Comparison of ENCODE assay signal across 8 mouse cellular contexts in the genomic region with DNA sequence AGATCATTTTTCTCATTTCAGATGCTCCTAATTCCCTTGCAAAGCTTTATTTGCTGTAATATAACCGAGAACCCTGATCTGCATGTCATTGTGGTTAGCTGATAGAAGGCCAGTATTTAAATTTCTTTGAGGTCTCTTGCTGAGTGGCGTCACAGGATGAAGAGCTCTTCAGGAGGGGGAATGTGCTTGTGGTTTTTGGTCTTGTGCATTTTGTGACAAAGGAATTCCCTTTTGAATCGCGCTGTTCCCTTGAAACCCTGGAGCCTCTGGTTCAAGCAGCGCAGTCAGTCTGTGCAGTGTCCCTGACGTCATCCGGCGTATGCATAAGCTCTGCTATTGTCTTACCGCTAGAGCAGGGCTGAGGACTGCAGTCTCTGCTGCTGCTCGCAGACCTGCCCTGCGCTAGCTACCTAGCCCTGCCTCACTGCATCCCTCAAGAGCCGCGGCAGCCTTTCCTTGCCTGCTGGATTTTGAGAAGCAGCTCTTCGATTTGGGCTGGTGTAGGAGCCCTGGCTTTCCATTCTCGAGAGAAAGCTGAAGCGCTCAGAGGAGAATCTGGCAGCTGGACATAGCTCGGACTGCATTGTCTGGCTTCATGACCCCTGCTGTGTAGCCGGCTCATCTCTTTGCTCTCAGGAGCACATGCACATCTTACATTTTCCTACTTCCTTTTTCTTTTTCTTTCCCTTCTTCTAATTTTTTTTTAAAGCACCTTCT. TPM values are rescaled to one million over a fixed set of nuclear protein-coding genes. Genes with fewer than 3 reads are reported as not detected.
DNase-seq lines count a peak whose midpoint lies in the region; ATAC-seq and TF ChIP-seq lines count a peak whose summit lies in the region.

No protein-coding gene starts in this region.

- no peak for TF ChIP-seq CTCF in E14TG2a.4 (conservative IDR thresholded peaks at IDR 0.05; ENCODE audit: low read length)
- peak; percentile 45 for TF ChIP-seq CTCF in layer of hippocampus, adult 2 months (conservative IDR thresholded peaks at IDR 0.05)
- TF ChIP-seq CTCF in testis, adult 2 months (IDR thresholded peaks at IDR 0.05; ENCODE audit: control insufficient read depth, insufficient read depth, insufficient replicate concordance, low read depth, low read length) = 0 out of 2 replicates have a peak, but pooled peaks have one; percentile 5

- H3K4me1 ChIP-seq in E14TG2a.4 (replicated peaks; ENCODE audit: low read depth, low read length) = peaks cover 8% of the 10 kb centered on the region; the same call in 1 of the 2 replicates
- peaks cover 73% of the 10 kb centered on the region for H3K4me1 ChIP-seq in erythroblast, embryonic 14.5 days (ENCODE audit: control insufficient read depth)
- H3K4me1 ChIP-seq in neural tube, embryonic 14.5 days (ENCODE audit: control insufficient read depth, insufficient read depth, low read length) = peaks cover 10% of the 10 kb centered on the region; the same call in 1 of the 2 replicates
- no peaks in the 10 kb centered on the region for H3K4me1 ChIP-seq in testis, adult 2 months (ENCODE audit: control insufficient read depth, insufficient read depth, low read length)

- peak overlapping the region; percentile 63 for H3K4me3 ChIP-seq in E14TG2a.4 (replicated peaks; ENCODE audit: low read length)
- H3K4me3 ChIP-seq in erythroblast, embryonic 14.5 days (replicated peaks) = peak overlapping the region; percentile 66
- H3K4me3 ChIP-seq in layer of hippocampus, adult 2 months = peak overlapping the region; percentile 72
- H3K4me3 ChIP-seq in neural tube, embryonic 14.5 days (ENCODE audit: low read depth, low read length) = peak overlapping the region; percentile 55
- no peak overlapping the region; the same call in 1 of the 2 replicates for H3K4me3 ChIP-seq in testis, adult 2 months (ENCODE audit: control insufficient read depth, low read depth, low read length)

- WGBS in neural tube, embryonic 14.5 days = 1% methylated on average over 18 of the region's 18 CpGs

- no peaks in the 10 kb centered on the region; the same call in 1 of the 2 replicates for H3K27me3 ChIP-seq in E14TG2a.4 (ENCODE audit: insufficient read depth, low read length)
- no peaks in the 10 kb centered on the region for H3K27me3 ChIP-seq in erythroblast, embryonic 14.5 days (ENCODE audit: control insufficient read depth)
- H3K27me3 ChIP-seq in neural tube, embryonic 14.5 days (ENCODE audit: control insufficient read depth, insufficient read depth, low read length) = no peaks in the 10 kb centered on the region
- H3K27me3 ChIP-seq in testis, adult 2 months (ENCODE audit: control insufficient read depth, insufficient read depth, low read length) = no peaks in the 10 kb centered on the region

- H3K36me3 ChIP-seq in E14TG2a.4 (ENCODE audit: insufficient read depth, low read length) = no peaks in the 10 kb centered on the region
- H3K36me3 ChIP-seq in erythroblast, embryonic 14.5 days (ENCODE audit: control insufficient read depth) = peaks cover 22% of the 10 kb centered on the region
- H3K36me3 ChIP-seq in neural tube, embryonic 14.5 days (ENCODE audit: control insufficient read depth, insufficient read depth, low read length) = no peaks in the 10 kb centered on the region
- H3K36me3 ChIP-seq in testis, adult 2 months (ENCODE audit: control insufficient read depth, insufficient read depth, low read length) = no peaks in the 10 kb centered on the region

- intact Hi-C loops in heart, postnatal 14 days (cut with DNase I) = no loop called here

- peak; percentile 99 for ATAC-seq in neural tube, embryonic 14.5 days (ENCODE audit: low read depth)

- H3K9ac ChIP-seq in neural tube, embryonic 14.5 days (replicated peaks; ENCODE audit: low read depth, low read length) = peak overlapping the region; percentile 92

- no peaks in the 10 kb centered on the region for H3K9me3 ChIP-seq in E14TG2a.4 (ENCODE audit: low read length)
- no peaks in the 10 kb centered on the region for H3K9me3 ChIP-seq in erythroblast, embryonic 14.5 days (ENCODE audit: control insufficient read depth, low read length)
- H3K9me3 ChIP-seq in neural tube, embryonic 14.5 days (ENCODE audit: control insufficient read depth, low read length) = no peaks in the 10 kb centered on the region

- peak overlapping the region; percentile 66 for H3K4me2 ChIP-seq in neural tube, embryonic 14.5 days (ENCODE audit: low read depth, low read length)

- DNase-seq in brain, adult 2 months (ENCODE audit: low read depth, low spot score) = peak; percentile 99
- peak; percentile 49 to 69 for DNase-seq in heart, postnatal 14 days
- DNase-seq in layer of hippocampus, adult 2 months (ENCODE audit: low spot score in 2 of 2) = peak; percentile 75 to 83
- DNase-seq in lung, adult 18-20 months = peak; percentile 64 to 76

- H3K27ac ChIP-seq in layer of hippocampus, adult 2 months = peak overlapping the region; percentile 96
- peak overlapping the region; percentile 99 for H3K27ac ChIP-seq in neural tube, embryonic 14.5 days (ENCODE audit: low read depth, low read length)
- no peak overlapping the region for H3K27ac ChIP-seq in testis, adult 2 months (ENCODE audit: control insufficient read depth, insufficient read depth, low read depth, low read length)

- 0 out of 2 replicates have a peak, but pooled peaks have one; percentile 21 for TF ChIP-seq POLR2A in testis, adult 2 months (IDR thresholded peaks at IDR 0.05; ENCODE audit: control insufficient read depth, low read depth, low read length)

RNA-seq across cellular contexts. Expression of a gene that starts 56.3 kb away (rescaled TPM):
- 0.41 and 0.85 TPM in 2 replicates for polyA plus RNA-seq in erythroblast, embryonic 14.5 days (2012)
- 10 to 100 TPM; 19.0 to 19.3 TPM for total RNA-seq in heart, postnatal 14 days (2021)
- 10 to 100 TPM; 53.8 to 56.1 TPM for total RNA-seq in layer of hippocampus, adult 2 months (2021)
- 62.1 and 71.9 TPM in 2 replicates for polyA plus RNA-seq in neural tube, embryonic 14.5 days (2014; fragmentation: Nextera tagmentation; extraction: Ambion mirVana)
- 13.5 and 16.1 TPM in 2 replicates for polyA plus RNA-seq in testis, adult 2 months (2012; rRNA removed)
